Mouse (Mus musculus) gastrocnemius, postnatal 10 days (tissue): ENCODE data around the gene Tom1. TPM values are rescaled to one million over a fixed set of nuclear protein-coding genes. Genes with fewer than 3 reads are reported as not detected.

Source experiments
- DNase-seq: peaks from one replicate; pipeline ENCODE4 v3.0.0; 2021; ENCODE audit warnings: mixed read lengths
- total RNA-seq, 2 experiments: library from RNA; stranded (reverse); gene quantifications; 2 replicates each; pipeline ENCODE4 v1.2.3; 2021

Tom1 gene
- total RNA-seq, 2 experiments from 2014 or later = 43.2 to 47.1 TPM

GRCm38 (mm10) chr8:75042171-75042570 is 8.7 kb downstream of the Tom1 start:
- DNase-seq = no peak

DNA sequence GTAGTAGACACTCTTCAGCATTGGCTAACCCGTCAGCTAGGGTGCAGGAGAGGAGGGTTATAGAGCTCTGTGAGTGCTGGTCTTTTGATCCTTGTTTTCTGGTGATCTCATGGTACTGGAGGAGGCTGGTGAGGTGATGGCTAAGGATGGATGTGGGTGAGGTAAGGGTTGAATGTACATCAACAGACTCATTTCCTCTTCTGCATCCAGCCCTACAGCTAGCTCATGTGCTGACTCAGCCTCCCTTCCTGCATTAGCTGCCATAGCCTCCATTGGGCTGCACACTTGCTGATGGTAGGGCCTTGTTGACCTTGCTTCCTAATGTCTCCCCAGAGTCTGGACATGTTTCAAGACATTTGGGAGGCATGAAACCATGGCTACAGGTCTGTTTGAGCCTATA is 9.5 kb downstream of the Tom1 start:
- no peak for DNase-seq

DNA sequence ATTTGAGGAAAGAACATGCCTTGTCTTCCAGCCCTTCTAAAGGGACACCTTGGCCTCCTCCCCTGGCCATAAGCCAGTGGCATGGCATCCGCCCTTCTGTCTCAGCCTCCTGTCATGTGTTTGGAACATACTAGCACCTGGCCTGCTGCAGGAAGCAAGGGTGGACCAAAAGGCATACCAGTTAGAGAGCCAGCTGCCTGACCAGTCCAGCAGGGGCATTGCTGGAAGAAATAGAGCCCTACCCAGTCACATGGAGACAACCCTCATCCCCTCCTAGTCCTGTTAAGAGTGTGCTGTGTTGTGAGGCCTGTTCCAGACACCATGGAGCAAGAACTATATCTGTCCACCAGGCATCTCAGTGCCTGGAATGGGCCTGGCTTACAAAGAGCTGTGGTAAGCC is 12.8 kb downstream of the Tom1 start:
- DNase-seq = no peak

- DNase-seq = no peak
Measured at GRCm38 (mm10) chr8:75047784-75048183, 14.3 kb downstream of the Tom1 start.

DNA sequence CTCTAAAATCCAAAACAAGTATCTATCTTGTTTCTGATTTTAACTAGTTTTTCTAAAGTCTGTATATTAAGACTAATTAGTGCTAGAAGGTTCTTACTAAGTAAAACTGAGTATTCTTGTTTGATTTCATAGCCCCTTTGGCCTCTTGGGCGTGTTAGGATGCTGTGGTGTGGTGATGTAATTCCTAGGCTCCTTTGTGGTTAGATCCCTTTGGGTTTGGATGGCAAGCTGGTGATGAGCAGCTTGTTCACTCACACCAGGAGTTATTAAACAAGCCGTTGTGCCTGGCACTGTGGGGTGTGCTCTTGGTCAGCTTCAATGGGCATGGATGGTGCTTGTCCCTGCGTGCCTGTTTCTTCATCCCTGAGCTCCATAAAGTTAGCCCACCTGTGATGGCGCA is 19.8 kb downstream of the Tom1 start:
- no peak for DNase-seq

- no peak for DNase-seq
Measured at GRCm38 (mm10) chr8:75055673-75056072, 22.2 kb downstream of the Tom1 start.

- no peak for DNase-seq
Measured at GRCm38 (mm10) chr8:75060022-75060421, 26.5 kb downstream of the Tom1 start.

- no peak for DNase-seq
Measured at GRCm38 (mm10) chr8:75060815-75061214, 27.3 kb downstream of the Tom1 start.

DNA sequence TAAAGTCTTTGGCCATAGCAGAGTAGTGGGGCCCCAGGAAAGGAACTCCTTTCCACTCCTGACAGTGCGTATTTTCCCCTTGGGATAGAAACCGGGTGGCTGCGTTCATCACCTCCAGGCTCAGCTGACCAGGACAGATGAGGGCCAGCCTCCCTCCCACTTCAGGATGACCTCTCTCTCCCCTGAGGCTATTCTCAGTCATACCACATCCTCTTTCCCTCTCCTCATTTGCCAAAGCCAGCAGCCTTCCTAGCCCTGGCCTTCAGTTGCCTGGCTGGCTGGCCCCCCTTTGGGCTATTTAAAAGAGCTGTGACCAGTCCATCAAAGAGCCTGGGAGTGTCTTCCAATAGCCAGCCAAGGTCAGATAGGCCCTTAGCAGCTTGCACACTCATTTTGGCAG is 29.8 kb downstream of the Tom1 start:
- peak; percentile 20 for DNase-seq

GRCm38 (mm10) chr8:75064790-75065189 is 31.3 kb downstream of the Tom1 start:
- DNase-seq = no peak

- DNase-seq = no peak
Measured at GRCm38 (mm10) chr8:75067287-75067686, 33.8 kb downstream of the Tom1 start.

DNA sequence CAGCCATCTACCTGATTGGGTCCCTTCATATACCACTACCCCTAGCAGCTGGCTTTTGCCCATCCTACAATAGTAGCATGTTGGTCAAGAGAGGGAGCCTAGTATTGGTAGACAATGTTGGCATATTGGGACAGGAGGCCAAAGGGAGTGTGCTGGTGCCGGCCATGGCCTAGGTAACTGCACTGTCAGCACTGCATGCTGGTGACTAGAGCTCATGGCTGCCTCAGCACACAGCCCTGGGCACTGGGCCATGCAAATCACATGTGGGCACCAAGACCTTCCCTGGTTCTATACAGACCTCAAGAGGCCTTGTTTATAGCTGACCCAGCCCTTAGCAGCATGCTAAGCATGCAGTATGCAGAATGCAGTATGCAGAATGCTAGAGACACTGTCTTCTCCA is 36.8 kb downstream of the Tom1 start:
- no peak for DNase-seq

DNA sequence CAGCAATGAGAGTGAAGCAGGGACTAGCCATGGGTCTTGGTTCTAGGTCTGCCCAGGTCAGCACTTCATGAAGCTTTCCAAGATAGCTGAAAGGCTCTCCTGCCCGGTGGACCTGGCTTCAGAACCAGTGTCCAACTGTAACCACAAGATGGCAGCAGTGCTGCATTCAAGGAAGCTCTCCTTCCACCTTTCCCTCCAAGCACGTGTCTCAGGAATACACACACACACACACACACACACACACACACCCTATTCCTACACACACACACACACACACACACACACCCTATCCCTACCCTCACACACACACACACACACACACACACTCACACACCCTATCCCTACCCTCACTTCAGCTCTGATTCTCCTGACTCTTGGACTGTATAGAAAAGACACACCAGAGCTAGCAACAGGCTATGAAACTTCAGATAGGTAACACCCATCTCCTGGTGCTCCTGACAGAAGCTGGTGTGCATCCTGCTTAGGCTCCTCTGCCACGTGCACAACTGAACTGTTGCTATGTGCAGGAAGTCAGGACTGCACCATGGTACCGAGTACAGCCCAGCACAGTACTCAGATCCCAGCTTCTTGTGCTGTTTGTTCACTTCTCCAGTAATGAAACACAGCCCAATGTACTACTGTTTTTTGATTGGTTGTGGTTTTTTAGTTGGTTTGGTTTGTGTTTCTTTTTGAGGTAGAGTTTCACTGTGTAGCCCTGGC is 38.3 kb downstream of the Tom1 start:
- peak; percentile 76 for DNase-seq

- DNase-seq = no peak
Measured at GRCm38 (mm10) chr8:75074876-75075275, 41.4 kb downstream of the Tom1 start.

DNA sequence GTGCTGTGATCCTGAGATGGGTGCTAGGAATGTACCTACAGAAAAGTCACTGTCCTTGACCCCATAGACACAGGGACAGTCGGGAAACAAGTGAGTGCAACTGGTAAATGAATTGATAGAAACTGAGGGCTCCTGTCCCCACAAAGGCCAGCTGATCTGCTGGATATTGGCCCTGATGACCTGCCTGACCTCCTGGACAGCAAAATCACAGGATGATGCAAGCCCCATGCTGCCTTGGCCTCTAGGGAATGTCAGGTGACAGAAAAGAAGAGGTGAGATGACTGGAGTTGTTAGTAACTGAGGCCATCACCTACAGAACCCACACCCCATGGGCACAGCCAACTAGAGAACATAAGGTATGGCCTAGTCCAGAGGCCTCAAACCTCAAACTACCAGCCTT is 44.7 kb downstream of the Tom1 start:
- no peak for DNase-seq

DNA sequence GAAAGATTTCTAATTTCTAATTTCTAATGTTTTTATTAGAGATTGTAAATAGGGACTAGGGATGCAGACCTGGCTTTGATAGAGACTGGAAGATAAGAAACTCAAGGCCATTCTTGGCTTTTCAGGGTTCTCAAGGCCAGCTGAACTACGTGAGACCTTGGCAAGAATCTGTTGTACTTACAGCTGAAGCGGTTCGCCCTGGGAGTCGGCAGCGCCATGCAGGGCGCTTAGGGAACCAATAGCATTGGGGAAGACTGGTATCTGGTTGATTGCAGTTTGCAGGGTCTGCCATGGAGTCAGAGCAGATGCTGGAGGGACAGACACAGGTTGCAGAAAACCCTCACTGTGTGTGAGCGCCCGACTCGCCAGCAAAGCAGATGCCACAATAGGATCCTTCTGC is 45.3 kb downstream of the Tom1 start:
- DNase-seq = no peak

DNA sequence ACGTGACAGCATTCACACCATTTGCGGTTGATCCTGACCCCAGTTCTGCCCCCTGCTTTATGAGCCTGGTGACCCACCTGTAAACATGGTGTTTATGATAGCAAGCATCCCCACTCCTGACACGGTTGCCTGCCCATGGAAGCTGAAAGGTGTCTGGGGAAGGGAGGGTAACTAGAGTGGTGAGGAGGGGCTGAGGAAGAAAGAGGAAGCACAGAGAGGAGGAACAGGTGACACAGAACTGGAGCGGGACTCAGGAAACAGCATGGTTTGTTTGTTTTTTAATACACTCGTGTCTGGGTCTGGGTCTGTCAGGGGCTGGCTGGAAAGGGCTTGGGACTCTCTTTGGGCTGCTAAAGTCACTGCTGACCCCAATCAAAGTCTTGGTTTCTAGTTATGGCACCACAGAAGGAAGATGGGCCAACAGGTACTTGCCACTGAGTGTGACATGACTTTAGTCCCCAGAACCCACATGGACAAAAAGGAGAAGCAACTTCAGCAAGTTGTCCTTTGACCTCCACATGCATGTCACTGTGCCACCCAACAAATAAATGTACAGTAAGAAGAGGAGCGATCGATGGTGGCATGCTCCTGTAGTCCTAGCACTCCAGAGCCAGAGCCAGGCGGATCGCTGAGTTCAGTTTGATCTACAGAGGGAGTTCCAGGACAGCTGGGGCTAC is 48.0 kb downstream of the Tom1 start:
- no peak for DNase-seq

- no peak for DNase-seq
Measured at GRCm38 (mm10) chr8:75082181-75082805, 48.8 kb downstream of the Tom1 start.

DNA sequence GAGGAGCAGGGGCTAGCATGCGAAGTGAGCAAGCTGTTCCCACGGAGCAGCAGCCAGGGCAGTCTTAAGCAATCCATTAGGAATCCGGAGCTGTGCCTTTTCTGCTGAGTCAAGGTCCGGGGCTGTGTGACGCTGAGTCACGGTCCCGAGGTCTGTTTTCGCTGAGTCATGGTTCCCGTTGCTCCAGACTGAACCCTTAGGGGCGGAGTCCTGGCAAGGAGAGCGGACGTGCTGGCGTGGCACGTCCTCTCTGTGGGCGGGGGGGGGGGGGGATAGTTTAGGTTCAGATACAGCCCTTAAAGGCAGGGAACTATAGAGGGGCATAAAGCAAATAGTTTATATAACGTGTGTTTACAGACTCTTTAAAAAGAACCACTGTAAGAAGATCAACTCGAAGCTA is 50.3 kb downstream of the Tom1 start:
- DNase-seq = peak; percentile 94

DNA sequence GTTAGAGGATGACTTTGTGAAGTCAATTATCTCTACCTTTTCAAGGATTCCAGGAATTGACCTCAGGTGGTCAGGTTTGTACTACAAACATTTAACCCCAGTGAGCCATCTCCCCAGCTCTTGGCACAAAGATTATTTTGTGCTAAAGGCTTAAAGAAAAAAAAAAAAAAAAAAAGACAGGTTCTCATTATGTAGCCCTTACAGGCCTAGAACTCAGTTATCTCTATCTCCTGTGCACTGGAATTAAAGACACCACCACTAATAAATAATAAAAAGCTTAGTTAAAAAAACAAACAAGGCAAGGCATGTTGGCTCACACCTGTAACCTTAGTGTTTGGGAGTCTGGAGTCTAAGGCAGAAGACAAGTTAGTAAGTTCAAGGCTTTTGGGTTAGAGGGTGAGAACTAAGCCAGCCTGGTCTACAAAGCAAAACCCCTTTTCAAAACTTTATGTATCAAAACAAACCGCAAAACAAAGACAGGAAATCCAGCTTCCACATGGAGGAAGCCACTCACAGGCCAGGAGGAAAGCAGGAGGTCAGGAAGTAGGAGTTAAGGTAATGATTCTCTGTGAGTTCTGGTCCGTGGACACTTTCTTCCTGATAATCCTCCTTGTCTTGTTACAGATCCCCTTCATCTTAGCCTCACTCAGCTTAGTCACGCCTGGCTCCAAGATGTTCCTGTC is 51.0 kb downstream of the Tom1 start:
- no peak for DNase-seq

DNA sequence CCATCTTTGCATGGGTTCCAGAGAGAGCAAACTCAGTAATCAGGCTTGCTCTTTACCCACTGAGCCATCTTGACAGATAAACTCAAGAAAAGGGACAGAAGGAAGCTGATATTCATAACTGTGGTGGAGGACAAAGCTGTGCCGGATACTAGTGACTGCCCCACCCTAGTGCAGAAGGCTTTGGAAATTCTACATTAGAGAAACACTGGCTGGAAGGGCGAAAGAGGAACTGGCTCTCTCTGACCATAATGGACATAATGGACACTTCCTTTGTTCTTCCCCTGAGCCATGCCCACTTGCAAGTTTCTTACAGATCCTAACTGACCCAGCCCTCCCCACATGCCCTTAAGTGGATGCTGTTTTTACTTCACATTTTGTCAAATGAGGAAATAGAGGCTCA is 52.5 kb downstream of the Tom1 start:
- no peak for DNase-seq

GRCm38 (mm10) chr8:75087127-75087526 is 53.6 kb downstream of the Tom1 start:
- no peak for DNase-seq
